Mouse (Mus musculus): ENCODE results near the gene Hoxb7.
A peak's percentile ranks its signal among the peaks of the same experiment; 100 is the strongest.

Hoxb7 gene

GRCm38 (mm10) chr11:96268031-96268745, 18.2 kb upstream of the Hoxb7 start:
- no peak for DNase-seq (ENCODE audit: low spot score)

- DNase-seq (ENCODE audit: low spot score) = no peak
Observed at GRCm38 (mm10) chr11:96269869-96270268, 16.6 kb upstream of the Hoxb7 start.

GRCm38 (mm10) chr11:96270996-96271540, 15.4 kb upstream of the Hoxb7 start, which contains the start of gene Hoxb9:
Gene Hoxb9, plus strand, starts transcription at chr11:96271457.
- DNase-seq (ENCODE audit: low spot score) = peak; percentile 71

GRCm38 (mm10) chr11:96271541-96272011, 14.8 kb upstream of the Hoxb7 start:
- DNase-seq (ENCODE audit: low spot score) = peak; percentile 50

- DNase-seq (ENCODE audit: low spot score) = peak; percentile 53
Observed at GRCm38 (mm10) chr11:96272024-96272921, 14.2 kb upstream of the Hoxb7 start.

GRCm38 (mm10) chr11:96274428-96274827, 12.0 kb upstream of the Hoxb7 start:
- DNase-seq (ENCODE audit: low spot score) = no peak

- no peak for DNase-seq (ENCODE audit: low spot score)
Observed at GRCm38 (mm10) chr11:96275896-96276295, 10.5 kb upstream of the Hoxb7 start.

- no peak for DNase-seq (ENCODE audit: low spot score)
Observed at GRCm38 (mm10) chr11:96277151-96278044, 9.0 kb upstream of the Hoxb7 start.

GRCm38 (mm10) chr11:96278324-96278723, 8.1 kb upstream of the Hoxb7 start:
- no peak for DNase-seq (ENCODE audit: low spot score)

- DNase-seq (ENCODE audit: low spot score) = no peak
Observed at GRCm38 (mm10) chr11:96278773-96279172, 7.7 kb upstream of the Hoxb7 start.

GRCm38 (mm10) chr11:96279421-96280233, 6.8 kb upstream of the Hoxb7 start:
- DNase-seq (ENCODE audit: low spot score) = no peak

- no peak for DNase-seq (ENCODE audit: low spot score)
Observed at GRCm38 (mm10) chr11:96280399-96281378, 5.7 kb upstream of the Hoxb7 start.

GRCm38 (mm10) chr11:96281396-96281795, 5.0 kb upstream of the Hoxb7 start:
- DNase-seq (ENCODE audit: low spot score) = no peak

GRCm38 (mm10) chr11:96281855-96282570, 4.4 kb upstream of the Hoxb7 start, which contains the start of gene Hoxb8:
Gene Hoxb8, plus strand, starts transcription at chr11:96281905.
- DNase-seq (ENCODE audit: low spot score) = no peak

GRCm38 (mm10) chr11:96282795-96283430, 3.5 kb upstream of the Hoxb7 start:
- peak; percentile 56 for DNase-seq (ENCODE audit: low spot score)

- peak; percentile 56 for DNase-seq (ENCODE audit: low spot score)
Observed at GRCm38 (mm10) chr11:96284041-96284749, 2.2 kb upstream of the Hoxb7 start.

All from yolk sac, embryonic 10.5 days (tissue).